Mouse (Mus musculus) C2C12 (cell line): ENCODE results near the gene Strip1.

ENCODE experiments used
- CEBPB ChIP-seq: IDR thresholded peaks from one replicate; pipeline ENCODE4 v1.6.1; 2011; ENCODE audit warnings: low read depth, mild to moderate bottlenecking, control low read depth, moderate library complexity
- CTCF ChIP-seq: IDR thresholded peaks from one replicate; pipeline ENCODE4 v1.5.1; 2011; ENCODE audit not compliant: control insufficient read depth, insufficient read depth, insufficient read length
- FOSL1 ChIP-seq: IDR thresholded peaks from one replicate; pipeline ENCODE4 v1.8.0; 2011; ENCODE audit warnings: mild to moderate bottlenecking, low read length; ENCODE audit not compliant: poor library complexity, insufficient read depth, severe bottlenecking
- MAX ChIP-seq: IDR thresholded peaks from one replicate; pipeline ENCODE4 v1.6.1; 2011; ENCODE audit warnings: mild to moderate bottlenecking, control low read depth
- USF1 ChIP-seq: IDR thresholded peaks from one replicate; pipeline ENCODE4 v1.6.1; 2011; ENCODE audit warnings: low read depth, mild to moderate bottlenecking, control low read depth, moderate library complexity

DNA sequence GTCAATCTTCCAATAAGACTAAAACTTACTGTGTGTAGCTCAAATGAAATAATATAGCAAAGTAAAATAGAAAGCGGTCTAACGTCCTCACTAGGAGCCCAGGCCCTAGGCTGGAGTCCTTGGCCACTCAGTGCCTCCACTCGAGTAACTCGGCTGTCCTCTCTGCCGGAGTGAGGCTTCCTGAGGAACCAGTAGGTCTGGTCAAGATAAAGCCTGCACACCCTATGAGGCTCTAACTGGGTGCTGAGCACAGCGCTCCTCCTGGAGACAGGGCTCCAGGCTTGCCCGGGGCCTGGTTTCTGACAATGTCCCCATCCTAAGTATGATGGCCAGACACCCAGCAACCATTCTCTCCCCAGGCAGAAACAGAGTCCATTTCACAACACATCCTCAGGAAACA, 9.0 kb downstream of the Strip1 start:
- TF ChIP-seq CTCF (no peak), CEBPB (no peak), MAX (no peak), USF1 (no peak), FOSL1 (no peak)
